In the genomic region with DNA sequence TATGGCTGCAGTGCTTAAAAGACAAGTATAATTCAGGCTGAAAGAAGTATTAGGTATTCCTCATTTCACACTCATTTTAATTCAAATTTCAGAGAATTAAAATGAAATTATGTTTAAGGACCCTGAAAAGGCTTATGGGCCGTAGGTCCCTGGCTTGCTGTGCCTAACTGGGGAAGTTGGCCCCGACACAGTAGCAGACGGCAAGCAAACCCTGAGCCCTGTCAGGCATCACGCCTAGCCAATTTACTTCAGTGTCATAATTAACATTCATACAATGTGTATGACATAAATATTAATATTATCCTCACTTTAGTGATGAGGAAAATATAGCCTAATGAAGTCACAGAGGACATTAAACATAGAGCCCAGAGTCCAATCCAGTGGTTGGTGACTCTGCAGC, we compare ENCODE assay signal across 22 mouse cellular contexts. TPM values are rescaled to one million over a fixed set of nuclear protein-coding genes. Genes with fewer than 3 reads are reported as not detected.
DNase-seq lines count a peak whose midpoint lies in the region; ATAC-seq and TF ChIP-seq lines count a peak whose summit lies in the region.
"Had no signal": no experiment of that assay in that cellular context is flagged by ENCODE, and none has a peak within 500 bp of the region (broad histone marks: within the 10 kb centered on the region; RNA-seq: fewer than 3 reads in every experiment).

No protein-coding gene starts in this region.

- H3K4me1 ChIP-seq in stomach, embryonic 15.5 days: no peaks in the 10 kb centered on the region
- no peaks in the 10 kb centered on the region for H3K4me1 ChIP-seq in stomach, postnatal 0 days (replicated peaks; ENCODE audit: control insufficient read depth, insufficient read depth)

- H3K9ac ChIP-seq in stomach, embryonic 15.5 days: no peak overlapping the region
- H3K9ac ChIP-seq in stomach, postnatal 0 days (ENCODE audit: low read length): no peak overlapping the region

- DNase-seq in cerebellum, postnatal 10 days: peak; percentile 51 to 56
- DNase-seq in cerebellum, adult 11-12 months: no peak
- DNase-seq in heart, adult 11 months: peak; percentile 41
- DNase-seq in heart, adult 9 months (ENCODE audit: low spot score in 2 of 2): no peak
- no peak for DNase-seq in stomach, postnatal 0 days (ENCODE audit: low spot score)
- DNase-seq: adrenal gland, adult 2 months; adrenal gland, adult 8-10 months; adrenal gland, postnatal 10 days; adrenal gland, postnatal 14 days; adrenal gland, postnatal 25 days; adrenal gland, postnatal 36 days; B cell, adult 2 months; cerebellum, adult 11 months; cerebellum, adult 18-20 months; cerebellum, adult 2 months had no signal

- no peak overlapping the region for H3K4me2 ChIP-seq in stomach, embryonic 15.5 days
- no peak overlapping the region for H3K4me2 ChIP-seq in stomach, postnatal 0 days (replicated peaks; ENCODE audit: low read depth)

- no peak for ATAC-seq in stomach, embryonic 15.5 days (ENCODE audit: insufficient read depth, low FRiP score, low read depth)
- ATAC-seq in stomach, postnatal 0 days (ENCODE audit: low FRiP score, low TSS enrichment): no peak
- ATAC-seq: activated CD4-positive, CD25-positive, alpha-beta regulatory T cell, adult 4 months; CD4-positive, CD25-positive, alpha-beta regulatory T cell, adult 4 months; Patski had no signal

- peak overlapping the region; percentile 65; the same call in 1 of the 2 replicates for H3K27ac ChIP-seq in stomach, embryonic 15.5 days
- H3K27ac ChIP-seq in stomach, postnatal 0 days (replicated peaks): no peak overlapping the region

- H3K27me3 ChIP-seq in stomach, embryonic 15.5 days (replicated peaks): no peaks in the 10 kb centered on the region
- no peaks in the 10 kb centered on the region for H3K27me3 ChIP-seq in stomach, postnatal 0 days (ENCODE audit: control insufficient read depth, insufficient read depth, low read length)
- H3K27me3 ChIP-seq: CH12.LX had no signal

- no peak for TF ChIP-seq CTCF in stomach, postnatal 0 days (IDR thresholded peaks at IDR 0.05; ENCODE audit: low read depth)

- no peaks in the 10 kb centered on the region for H3K36me3 ChIP-seq in stomach, embryonic 15.5 days
- H3K36me3 ChIP-seq in stomach, postnatal 0 days (ENCODE audit: control insufficient read depth, insufficient read depth, low read length): no peaks in the 10 kb centered on the region
- H3K36me3 ChIP-seq: G1E had no signal

- WGBS in stomach, embryonic 15.5 days: 70% methylated on average over 4 of the region's 4 CpGs
- 74% methylated on average over 4 of the region's 4 CpGs for WGBS in stomach, postnatal 0 days

- no peak overlapping the region for H3K4me3 ChIP-seq in stomach, embryonic 15.5 days (replicated peaks)
- no peak overlapping the region for H3K4me3 ChIP-seq in stomach, postnatal 0 days (ENCODE audit: low read depth, low read length)

- no peak for TF ChIP-seq EP300 in stomach, postnatal 0 days (optimal IDR thresholded peaks at IDR 0.05)

- H3K9me3 ChIP-seq in stomach, embryonic 15.5 days: no peaks in the 10 kb centered on the region
- H3K9me3 ChIP-seq in stomach, postnatal 0 days (ENCODE audit: control insufficient read depth, low read length): no peaks in the 10 kb centered on the region
- H3K9me3 ChIP-seq: G1E had no signal

RNA-seq across cellular contexts. Expression of a gene that starts 16.4 kb away (rescaled TPM):
- 0.54 and 0.61 TPM in 2 replicates for polyA plus RNA-seq in stomach, embryonic 15.5 days (2015; fragmentation: Nextera tagmentation; extraction: Ambion mirVana)
- 0.30 and 0.39 TPM in 2 replicates for polyA plus RNA-seq in stomach, postnatal 0 days (2015; fragmentation: Nextera tagmentation; extraction: Ambion mirVana)
- polyA plus RNA-seq: C2C12 had no signal

Comparison
In these comparisons a context has a peak if more than half of its experiments do, and no peak if none do; other contexts are left out.
1. DNase-seq: peak in cerebellum, postnatal 10 days (2 of 2) and heart, adult 11 months (single experiment); none in cerebellum, adult 11-12 months (single experiment), heart, adult 9 months (0 of 2) and stomach, postnatal 0 days (single experiment).